Mouse (Mus musculus): ENCODE data around the gene Rpap1. TPM values are rescaled to one million over a fixed set of nuclear protein-coding genes. Genes with fewer than 3 reads are reported as not detected.

The Rpap1 gene
- polyA plus RNA-seq, 1 experiment from 2014 or later, result 32.1 TPM

Other genes with a start within 250 kb of the Rpap1 start
- gene Exd1, start 239.9 kb downstream of the Rpap1 start, polyA plus RNA-seq (2015; fragmentation: Nextera tagmentation; extraction: Ambion mirVana), result 0.41 and 0.84 TPM in 2 replicates
- gene Chp1, start 239.8 kb downstream of the Rpap1 start, polyA plus RNA-seq (2015; fragmentation: Nextera tagmentation; extraction: Ambion mirVana), result 66.1 and 68.6 TPM in 2 replicates
- gene Nusap1, start 169.2 kb downstream of the Rpap1 start, polyA plus RNA-seq (2015; fragmentation: Nextera tagmentation; extraction: Ambion mirVana), result 73.2 and 78.0 TPM in 2 replicates
- 28.9 and 31.2 TPM in 2 replicates for gene Oip5, start 169.1 kb downstream of the Rpap1 start, polyA plus RNA-seq (2015; fragmentation: Nextera tagmentation; extraction: Ambion mirVana)
- 52.9 and 57.2 TPM in 2 replicates for gene Ndufaf1, start 124.7 kb downstream of the Rpap1 start, polyA plus RNA-seq (2015; fragmentation: Nextera tagmentation; extraction: Ambion mirVana)
- 35.5 and 45.6 TPM in 2 replicates for gene Rtf1, start 112.5 kb downstream of the Rpap1 start, polyA plus RNA-seq (2015; fragmentation: Nextera tagmentation; extraction: Ambion mirVana)
- 0.81 and 1.2 TPM in 2 replicates for gene Itpka, start 45.2 kb downstream of the Rpap1 start, polyA plus RNA-seq (2015; fragmentation: Nextera tagmentation; extraction: Ambion mirVana)
- 0.46 and 0.96 TPM in 2 replicates for gene Ltk, start 27.1 kb downstream of the Rpap1 start, polyA plus RNA-seq (2015; fragmentation: Nextera tagmentation; extraction: Ambion mirVana)
- gene Tyro3, start 10.2 kb upstream of the Rpap1 start, polyA plus RNA-seq (2015; fragmentation: Nextera tagmentation; extraction: Ambion mirVana), result 15.2 TPM in 2 replicates
- gene Mga, start 109.7 kb upstream of the Rpap1 start, polyA plus RNA-seq (2015; fragmentation: Nextera tagmentation; extraction: Ambion mirVana), result 24.7 and 28.3 TPM in 2 replicates
- 3.2 and 4.0 TPM in 2 replicates for gene Mapkbp1, start 185.2 kb upstream of the Rpap1 start, polyA plus RNA-seq (2015; fragmentation: Nextera tagmentation; extraction: Ambion mirVana)
- gene Jmjd7, start 239.9 kb upstream of the Rpap1 start, polyA plus RNA-seq (2015; fragmentation: Nextera tagmentation; extraction: Ambion mirVana), result 24.7 and 25.2 TPM in 2 replicates
- 4.0 and 6.0 TPM in 2 replicates for gene Gm28042, start 240.0 kb upstream of the Rpap1 start, polyA plus RNA-seq (2015; fragmentation: Nextera tagmentation; extraction: Ambion mirVana)
- gene Pla2g4b, start 245.9 kb upstream of the Rpap1 start, polyA plus RNA-seq (2015; fragmentation: Nextera tagmentation; extraction: Ambion mirVana), result 2.0 and 2.6 TPM in 2 replicates